Mouse (Mus musculus): ENCODE measurements around the gene Arl6ip5. TPM values are rescaled to one million over a fixed set of nuclear protein-coding genes. Genes with fewer than 3 reads are reported as not detected.

Gene Arl6ip5
- polyA plus RNA-seq, 1 experiment from 2014 or later = 143 TPM

- Histone ChIP-seq H3K27ac (replicated peaks) (no peak overlapping the region), H3K9me3 (replicated peaks) (no peaks in the 10 kb centered on the region), H3K9ac (replicated peaks) (no peak overlapping the region), H3K4me3 (replicated peaks) (no peak overlapping the region), H3K4me1 (peaks cover 28% of the 10 kb centered on the region), H3K4me2 (no peak overlapping the region), H3K27me3 (replicated peaks) (no peaks in the 10 kb centered on the region), H3K36me3 (no peaks in the 10 kb centered on the region)
- no peak for ATAC-seq (ENCODE audit: low FRiP score)
- WGBS = 61% methylated on average over 3 of the region's 3 CpGs
These were observed 1.3 kb upstream of the Arl6ip5 start for GRCm38 (mm10) chr6:97209201-97209600.

DNA sequence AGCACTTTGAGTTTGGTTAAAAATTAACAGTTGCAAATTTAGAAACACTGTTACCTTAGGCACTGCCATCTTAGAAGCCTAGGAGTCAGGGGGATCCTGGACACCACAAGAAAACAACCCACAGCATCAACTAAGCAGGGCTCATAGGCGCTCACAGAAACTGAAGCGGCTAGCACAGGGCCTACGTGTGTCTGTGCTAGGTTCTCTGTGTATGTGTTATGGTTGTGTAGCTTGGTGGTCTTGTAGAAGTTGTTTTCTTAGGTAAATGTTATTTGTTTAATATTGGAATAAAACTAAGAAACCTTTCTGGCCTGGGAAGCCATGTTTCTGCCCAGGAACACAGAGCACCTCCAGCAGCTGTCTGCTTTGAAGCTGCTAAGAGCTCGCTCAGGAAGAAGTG is 738 bp upstream of the Arl6ip5 start:
- 93% methylated on average over 4 of the region's 4 CpGs for WGBS
- Histone ChIP-seq H3K4me2 (no peak overlapping the region), H3K9ac (replicated peaks) (no peak overlapping the region), H3K4me3 (replicated peaks) (no peak overlapping the region), H3K27me3 (replicated peaks) (no peaks in the 10 kb centered on the region), H3K27ac (replicated peaks) (no peak overlapping the region), H3K36me3 (peaks cover 2% of the 10 kb centered on the region; the same call in 1 of the 2 replicates), H3K9me3 (replicated peaks) (no peaks in the 10 kb centered on the region), H3K4me1 (peaks cover 23% of the 10 kb centered on the region)
- ATAC-seq (ENCODE audit: low FRiP score) = no peak

DNA sequence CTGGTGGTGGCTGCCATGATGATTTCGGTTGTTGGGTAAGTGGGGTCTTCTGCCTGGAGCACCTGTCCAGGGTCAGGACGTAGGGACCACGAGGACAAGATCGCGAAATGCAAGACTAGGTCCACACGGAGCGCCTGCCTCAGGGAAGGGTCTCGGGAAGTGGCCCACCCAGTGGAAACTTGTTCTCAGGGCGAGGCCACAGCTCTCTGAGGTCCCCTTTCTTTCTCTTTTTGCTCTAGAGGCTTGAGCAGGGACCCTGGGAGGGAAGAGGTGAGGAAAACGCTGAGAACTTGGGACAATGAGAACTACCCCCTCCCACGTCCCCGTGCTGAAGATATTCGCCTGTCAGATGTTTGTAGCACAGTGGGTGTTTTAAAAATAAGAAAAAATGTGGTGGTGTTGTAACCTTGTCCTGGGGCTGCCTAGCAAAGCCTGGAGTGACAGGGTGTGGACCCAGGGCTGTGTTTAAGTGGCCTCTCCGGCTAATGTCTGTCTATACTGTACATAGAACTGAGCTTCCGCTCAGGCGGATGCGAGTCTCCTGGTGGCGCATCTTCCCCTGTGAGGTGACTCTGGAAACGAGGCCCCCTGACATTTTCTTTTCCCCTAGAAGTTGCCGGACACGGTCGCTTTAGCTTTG is 593 bp downstream of the Arl6ip5 start:
- peak overlapping the region; percentile 63 for H3K4me3 ChIP-seq (replicated peaks)
- H3K4me1 ChIP-seq = peaks cover 23% of the 10 kb centered on the region
- no peaks in the 10 kb centered on the region for H3K9me3 ChIP-seq (replicated peaks)
- under 1% methylated on average over 22 of the region's 22 CpGs for WGBS
- peak overlapping the region; percentile 75 for H3K4me2 ChIP-seq
- no peaks in the 10 kb centered on the region for H3K27me3 ChIP-seq (replicated peaks)
- peak overlapping the region; percentile 77 for H3K9ac ChIP-seq (replicated peaks)
- peaks cover 4% of the 10 kb centered on the region; the same call in 1 of the 2 replicates for H3K36me3 ChIP-seq
- H3K27ac ChIP-seq (replicated peaks) = peak overlapping the region; percentile 78
- peak; percentile 62 for ATAC-seq (ENCODE audit: low FRiP score)

DNA sequence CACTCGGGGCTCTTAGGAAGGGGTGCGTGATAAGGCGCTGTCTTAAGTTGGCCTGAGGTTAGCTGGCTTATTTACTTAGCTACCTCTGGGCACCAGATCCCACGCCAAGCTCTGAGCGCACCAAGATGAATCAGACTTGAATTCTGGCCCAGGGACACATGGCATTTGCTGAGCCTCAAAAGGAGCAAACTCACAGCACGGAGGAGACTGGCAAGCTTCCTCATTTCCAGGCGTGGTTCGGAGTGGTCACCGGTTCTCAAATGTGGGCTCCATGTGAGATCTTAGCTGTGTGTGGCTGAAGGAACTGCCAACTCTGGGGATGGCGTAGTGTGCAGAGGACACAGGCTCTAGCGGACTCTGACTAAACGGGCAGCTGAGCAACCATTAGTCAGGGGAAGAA is 1.5 kb downstream of the Arl6ip5 start:
- WGBS = 64% methylated on average over 12 of the region's 12 CpGs
- H3K4me1 ChIP-seq = peaks cover 23% of the 10 kb centered on the region
- ATAC-seq (ENCODE audit: low FRiP score) = no peak
- H3K4me3 ChIP-seq (replicated peaks) = peak overlapping the region; percentile 63
- no peaks in the 10 kb centered on the region for H3K9me3 ChIP-seq (replicated peaks)
- H3K36me3 ChIP-seq = peaks cover 4% of the 10 kb centered on the region; the same call in 1 of the 2 replicates
- no peaks in the 10 kb centered on the region for H3K27me3 ChIP-seq (replicated peaks)
- H3K4me2 ChIP-seq = peak overlapping the region; percentile 75
- H3K27ac ChIP-seq (replicated peaks) = no peak overlapping the region
- H3K9ac ChIP-seq (replicated peaks) = peak overlapping the region; percentile 30; the same call in 1 of the 2 replicates

DNA sequence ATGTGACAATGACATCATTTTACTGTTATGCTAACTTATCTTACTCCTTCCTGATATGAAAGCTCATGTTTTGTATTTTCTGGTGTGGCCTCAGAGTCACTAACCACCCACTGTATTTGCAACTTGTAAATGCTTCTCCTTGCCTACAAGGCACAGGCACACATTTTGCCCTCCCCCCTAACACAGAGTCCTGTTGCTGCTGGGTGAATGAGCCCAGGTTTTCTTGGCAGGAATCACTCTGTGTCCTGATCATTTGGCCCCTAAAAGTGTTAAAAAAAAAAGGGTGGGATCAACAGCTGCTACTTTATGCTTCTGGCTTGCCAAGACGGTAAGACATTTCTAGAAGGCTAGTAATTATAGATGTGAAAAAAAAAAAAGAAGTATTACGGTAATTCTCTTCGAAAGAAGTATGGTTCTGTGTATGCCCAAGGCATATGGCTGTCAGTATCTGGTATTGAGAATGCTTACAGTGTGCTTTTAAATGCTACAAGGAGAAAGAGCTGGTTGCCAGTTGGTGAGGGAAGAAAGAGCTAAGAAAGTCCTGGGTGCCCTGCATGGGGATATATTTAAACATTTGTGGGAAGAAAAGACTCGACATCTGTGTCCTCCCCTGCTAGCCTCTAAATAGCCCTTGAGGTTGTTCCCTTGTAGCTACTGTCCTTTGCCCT is 5.8 kb downstream of the Arl6ip5 start:
- Histone ChIP-seq H3K27me3 (replicated peaks) (no peaks in the 10 kb centered on the region), H3K27ac (replicated peaks) (no peak overlapping the region), H3K4me2 (no peak overlapping the region), H3K4me3 (replicated peaks) (no peak overlapping the region), H3K9me3 (replicated peaks) (no peaks in the 10 kb centered on the region), H3K4me1 (peaks cover 23% of the 10 kb centered on the region), H3K36me3 (peaks cover 4% of the 10 kb centered on the region; the same call in 1 of the 2 replicates), H3K9ac (replicated peaks) (no peak overlapping the region)
- no peak for ATAC-seq (ENCODE audit: low FRiP score)
- WGBS = 70% methylated on average over 4 of the region's 4 CpGs

DNA sequence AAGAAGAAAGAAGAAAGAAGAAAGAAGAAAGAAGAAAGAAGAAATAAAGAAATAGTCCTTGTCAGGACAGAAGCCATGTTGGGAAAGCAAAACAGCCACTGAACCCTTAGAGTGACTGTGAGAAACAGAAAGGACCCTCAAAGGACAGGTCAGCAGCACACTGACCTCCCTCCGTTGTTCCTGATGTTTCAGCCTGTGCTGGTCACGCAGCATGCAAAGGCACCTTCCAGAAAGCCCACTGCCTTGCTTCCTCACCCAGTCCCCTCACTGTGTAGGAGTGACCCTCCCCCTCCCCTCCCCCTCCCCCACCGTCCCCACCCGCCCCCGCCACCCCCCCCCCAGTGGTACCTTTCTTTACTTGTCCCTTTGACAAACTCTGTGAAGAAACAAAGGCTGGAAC is 10.2 kb downstream of the Arl6ip5 start:
- Histone ChIP-seq H3K27me3 (replicated peaks) (no peaks in the 10 kb centered on the region), H3K9ac (replicated peaks) (no peak overlapping the region), H3K27ac (replicated peaks) (no peak overlapping the region), H3K4me2 (no peak overlapping the region), H3K4me1 (peaks cover 10% of the 10 kb centered on the region), H3K9me3 (replicated peaks) (no peaks in the 10 kb centered on the region), H3K36me3 (0 out of 2 replicates have a peak, but pooled peaks cover under 1% of the 10 kb centered on the region), H3K4me3 (replicated peaks) (no peak overlapping the region)
- 70% methylated on average over 3 of the region's 5 CpGs for WGBS
- no peak for ATAC-seq (ENCODE audit: low FRiP score)

DNA sequence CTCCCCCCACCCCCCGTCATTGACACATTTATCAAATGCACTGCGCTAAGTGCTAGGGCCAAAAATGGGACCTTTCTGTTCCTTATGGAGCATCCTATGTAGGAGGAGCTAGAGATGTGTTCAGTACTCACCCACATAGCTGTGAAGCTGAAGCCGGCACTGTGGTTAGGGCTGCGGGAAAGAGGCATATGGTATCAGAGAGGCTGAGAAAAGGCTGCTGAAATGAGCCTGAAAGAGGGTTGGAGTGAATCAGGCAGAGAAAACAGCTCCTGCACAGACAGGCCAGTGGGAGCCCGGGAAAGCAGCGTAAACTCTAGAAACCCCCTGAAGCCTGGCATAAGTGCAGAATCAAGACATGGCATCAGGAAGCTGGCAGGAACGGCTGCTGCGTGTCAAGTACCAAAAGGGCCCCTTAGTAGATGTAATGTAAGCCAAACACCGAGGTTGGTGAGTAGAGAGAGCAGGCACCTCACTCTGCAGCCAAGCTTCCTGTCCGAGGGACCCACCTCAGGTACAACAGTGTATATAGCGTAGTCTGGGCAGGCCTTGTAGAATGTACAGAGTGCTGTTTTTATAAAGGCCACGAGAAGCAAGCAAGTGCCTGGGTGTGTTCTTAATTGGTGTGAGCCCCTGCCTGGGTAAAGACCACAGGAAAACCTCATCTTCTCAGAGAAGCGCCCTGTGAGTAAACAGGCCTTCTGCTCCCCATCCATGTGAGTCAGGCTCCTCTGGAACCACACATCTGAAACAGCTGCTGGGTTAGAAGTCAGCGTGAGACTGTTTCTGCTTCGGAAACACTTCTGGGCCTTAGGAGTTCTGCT is 10.9 kb downstream of the Arl6ip5 start:
- ATAC-seq (ENCODE audit: low FRiP score) = no peak
- H3K4me2 ChIP-seq = no peak overlapping the region
- H3K9me3 ChIP-seq (replicated peaks) = no peaks in the 10 kb centered on the region
- H3K9ac ChIP-seq (replicated peaks) = no peak overlapping the region
- WGBS = 68% methylated on average over 15 of the region's 15 CpGs
- no peaks in the 10 kb centered on the region for H3K27me3 ChIP-seq (replicated peaks)
- no peaks in the 10 kb centered on the region for H3K36me3 ChIP-seq
- H3K4me1 ChIP-seq = peaks cover 16% of the 10 kb centered on the region
- no peak overlapping the region for H3K4me3 ChIP-seq (replicated peaks)
- H3K27ac ChIP-seq (replicated peaks) = 0 out of 2 replicates have a peak overlapping the region, but pooled peaks have one; percentile 11

- 54% methylated on average over 6 of the region's 6 CpGs for WGBS
These were observed 11.8 kb downstream of the Arl6ip5 start for GRCm38 (mm10) chr6:97222321-97222720.

DNA sequence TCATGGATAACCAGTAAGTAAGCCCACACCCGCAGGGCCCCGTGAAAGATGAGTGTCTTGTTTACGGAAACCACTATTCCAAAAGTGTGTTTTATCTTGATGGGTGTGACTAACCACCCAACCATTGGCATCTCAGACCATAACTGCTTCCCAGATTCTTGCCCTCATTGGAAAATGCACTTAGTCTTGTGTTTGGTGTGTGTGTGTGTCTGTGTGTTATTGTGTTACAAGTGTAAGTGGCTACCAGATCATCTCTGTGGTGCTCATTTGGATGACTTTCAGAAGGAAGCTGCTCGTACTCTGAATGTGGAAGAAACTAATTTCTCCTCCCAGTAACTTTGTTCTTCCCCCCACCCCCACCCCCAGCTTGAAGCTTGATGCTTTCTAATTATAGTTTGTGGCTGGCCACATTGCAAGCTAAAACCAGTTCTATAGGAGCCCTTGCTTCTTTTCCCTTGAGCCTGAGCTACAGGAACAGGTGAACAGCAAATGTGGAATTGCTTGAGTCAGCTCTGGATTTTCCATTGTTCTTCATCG is 12.5 kb downstream of the Arl6ip5 start:
- no peak overlapping the region for H3K4me2 ChIP-seq
- H3K4me1 ChIP-seq = peaks cover 16% of the 10 kb centered on the region
- ATAC-seq (ENCODE audit: low FRiP score) = no peak
- H3K27me3 ChIP-seq (replicated peaks) = no peaks in the 10 kb centered on the region
- no peak overlapping the region for H3K4me3 ChIP-seq (replicated peaks)
- 79% methylated on average over 5 of the region's 5 CpGs for WGBS
- 0 out of 2 replicates have a peak, but pooled peaks cover 4% of the 10 kb centered on the region for H3K36me3 ChIP-seq
- H3K27ac ChIP-seq (replicated peaks) = no peak overlapping the region
- no peak overlapping the region for H3K9ac ChIP-seq (replicated peaks)
- H3K9me3 ChIP-seq (replicated peaks) = no peaks in the 10 kb centered on the region

More at GRCm38 (mm10) chr6:97222321-97222720, 11.8 kb downstream of the Arl6ip5 start:
- Histone ChIP-seq H3K36me3 (0 out of 2 replicates have a peak, but pooled peaks cover 3% of the 10 kb centered on the region), H3K9me3 (replicated peaks) (no peaks in the 10 kb centered on the region), H3K9ac (replicated peaks) (no peak overlapping the region), H3K4me1 (peaks cover 16% of the 10 kb centered on the region), H3K4me3 (replicated peaks) (no peak overlapping the region), H3K4me2 (no peak overlapping the region), H3K27me3 (replicated peaks) (no peaks in the 10 kb centered on the region), H3K27ac (replicated peaks) (no peak overlapping the region)
- no peak for ATAC-seq (ENCODE audit: low FRiP score)

GRCm38 (mm10) chr6:97223566-97223965 is 13.1 kb downstream of the Arl6ip5 start:
- H3K27me3 ChIP-seq (replicated peaks) = no peaks in the 10 kb centered on the region
- no peak overlapping the region for H3K9ac ChIP-seq (replicated peaks)

DNA sequence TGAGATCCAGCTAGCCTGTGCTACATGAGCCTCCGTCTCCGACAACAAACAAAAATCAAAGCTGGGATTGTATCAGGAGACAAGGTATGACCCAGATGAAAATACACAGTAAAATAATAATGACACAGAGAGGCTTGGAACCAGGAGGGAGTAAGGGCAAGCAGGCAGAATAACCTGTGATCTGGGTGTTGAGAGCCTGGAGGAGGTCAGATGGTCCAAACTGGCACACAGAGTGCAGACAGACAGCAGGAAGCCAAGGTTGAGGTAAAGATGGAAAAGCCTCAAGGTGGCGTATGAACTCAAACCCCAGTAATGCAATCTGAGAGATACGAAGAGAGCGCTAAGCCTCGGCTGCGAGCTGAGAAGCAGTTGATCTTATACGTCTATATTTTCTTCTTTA is 14.0 kb downstream of the Arl6ip5 start:
- WGBS = 94% methylated on average over 8 of the region's 8 CpGs
- no peaks in the 10 kb centered on the region for H3K27me3 ChIP-seq (replicated peaks)

More at GRCm38 (mm10) chr6:97223566-97223965, 13.1 kb downstream of the Arl6ip5 start:
- H3K36me3 ChIP-seq = 0 out of 2 replicates have a peak, but pooled peaks cover 4% of the 10 kb centered on the region
- 80% methylated on average over 4 of the region's 4 CpGs for WGBS
- H3K4me2 ChIP-seq = no peak overlapping the region
- no peak for ATAC-seq (ENCODE audit: low FRiP score)
- H3K4me1 ChIP-seq = peaks cover 16% of the 10 kb centered on the region
- H3K9me3 ChIP-seq (replicated peaks) = no peaks in the 10 kb centered on the region
- H3K27ac ChIP-seq (replicated peaks) = no peak overlapping the region
- no peak overlapping the region for H3K4me3 ChIP-seq (replicated peaks)

More for the DNA sequence above, 14.0 kb downstream of the Arl6ip5 start:
- peaks cover 16% of the 10 kb centered on the region for H3K4me1 ChIP-seq
- no peak overlapping the region for H3K9ac ChIP-seq (replicated peaks)
- no peak overlapping the region for H3K4me2 ChIP-seq
- H3K4me3 ChIP-seq (replicated peaks) = no peak overlapping the region
- ATAC-seq (ENCODE audit: low FRiP score) = no peak
- H3K27ac ChIP-seq (replicated peaks) = no peak overlapping the region
- peaks cover 8% of the 10 kb centered on the region; the same call in 1 of the 2 replicates for H3K36me3 ChIP-seq
- H3K9me3 ChIP-seq (replicated peaks) = no peaks in the 10 kb centered on the region
